14 mouse cellular contexts compared by ENCODE assay signal in the genomic region with DNA sequence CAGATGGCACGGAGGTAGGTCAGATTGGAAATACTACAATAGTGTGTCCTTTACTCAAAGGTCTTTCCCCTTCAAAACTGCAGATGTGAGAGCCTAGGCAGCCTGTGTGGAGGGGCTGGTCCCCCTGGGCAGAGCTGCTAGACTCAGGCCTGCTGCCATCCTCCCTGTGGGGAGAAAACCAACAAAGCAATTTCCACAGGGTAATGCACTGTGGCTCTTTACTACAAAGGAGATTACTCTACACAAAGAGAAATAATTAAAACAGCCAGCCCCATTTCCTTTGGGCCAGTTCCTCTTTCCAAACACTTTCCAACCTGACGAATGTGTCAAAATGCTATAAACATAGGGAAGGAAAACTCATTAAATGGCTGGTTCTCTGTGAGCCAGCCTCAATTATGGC.
DNase-seq lines count a peak whose midpoint lies in the region; ATAC-seq lines count a peak whose summit lies in the region.
"Had no signal": no experiment of that assay in that cellular context is flagged by ENCODE, and none has a peak within 500 bp of the region (broad histone marks: within the 10 kb centered on the region; RNA-seq: fewer than 3 reads in every experiment).

No protein-coding gene starts in this region.

- no peak overlapping the region for H3K4me2 ChIP-seq in hindbrain, embryonic 13.5 days
- H3K4me2 ChIP-seq in midbrain, embryonic 13.5 days (replicated peaks), result no peak overlapping the region
- H3K4me2 ChIP-seq: heart, embryonic 15.5 days; limb, embryonic 13.5 days had no signal

- H3K27me3 ChIP-seq in hindbrain, embryonic 13.5 days, result no peaks in the 10 kb centered on the region
- H3K27me3 ChIP-seq in midbrain, embryonic 13.5 days, result no peaks in the 10 kb centered on the region; the same call in 1 of the 2 replicates
- H3K27me3 ChIP-seq: heart, embryonic 15.5 days; limb, embryonic 13.5 days had no signal

- no peak for ATAC-seq in hindbrain, embryonic 13.5 days (ENCODE audit: low FRiP score)
- ATAC-seq in midbrain, embryonic 13.5 days, result peak; percentile 56; the same call in 1 of the 2 replicates

- H3K9ac ChIP-seq in hindbrain, embryonic 13.5 days, result no peak overlapping the region
- H3K9ac ChIP-seq in midbrain, embryonic 13.5 days (replicated peaks), result no peak overlapping the region
- H3K9ac ChIP-seq: heart, embryonic 15.5 days; limb, embryonic 13.5 days had no signal

- H3K36me3 ChIP-seq in hindbrain, embryonic 13.5 days, result no peaks in the 10 kb centered on the region
- no peaks in the 10 kb centered on the region for H3K36me3 ChIP-seq in midbrain, embryonic 13.5 days
- H3K36me3 ChIP-seq: heart, embryonic 15.5 days; limb, embryonic 13.5 days had no signal

- no peaks in the 10 kb centered on the region for H3K9me3 ChIP-seq in hindbrain, embryonic 13.5 days
- no peaks in the 10 kb centered on the region for H3K9me3 ChIP-seq in midbrain, embryonic 13.5 days
- H3K9me3 ChIP-seq: heart, embryonic 15.5 days; limb, embryonic 13.5 days had no signal

- peak overlapping the region; percentile 60 for H3K27ac ChIP-seq in hindbrain, embryonic 13.5 days
- H3K27ac ChIP-seq in midbrain, embryonic 13.5 days, result peak overlapping the region; percentile 51; the same call in 1 of the 2 replicates
- H3K27ac ChIP-seq: heart, embryonic 15.5 days; limb, embryonic 13.5 days had no signal

- H3K4me3 ChIP-seq in hindbrain, embryonic 13.5 days, result no peak overlapping the region
- H3K4me3 ChIP-seq in midbrain, embryonic 13.5 days (replicated peaks), result no peak overlapping the region
- H3K4me3 ChIP-seq: heart, embryonic 15.5 days; limb, embryonic 13.5 days had no signal

- 30% methylated on average over 2 of the region's 2 CpGs for WGBS in hindbrain, embryonic 13.5 days
- WGBS in midbrain, embryonic 13.5 days, result 18% methylated on average over 2 of the region's 2 CpGs

- peaks cover 21% of the 10 kb centered on the region for H3K4me1 ChIP-seq in hindbrain, embryonic 13.5 days (replicated peaks)
- peaks cover 22% of the 10 kb centered on the region for H3K4me1 ChIP-seq in midbrain, embryonic 13.5 days (replicated peaks)
- H3K4me1 ChIP-seq: heart, embryonic 15.5 days had no signal

- DNase-seq in retina, embryonic 14.5 days (ENCODE audit: low spot score), result peak; percentile 24
- DNase-seq in retina, postnatal 1 day, result no peak
- no peak for DNase-seq in right cerebral cortex, adult 18-20 months
- no peak for DNase-seq in lung, postnatal 10 days
- DNase-seq in lung, postnatal 4 days, result no peak
- DNase-seq: adrenal gland, adult 2 months; cerebellum, adult 9-10 months; kidney, adult 2 months; layer of hippocampus, postnatal 36 days; lung, postnatal 36 days had no signal
